ENCODE assay signal across 8 mouse cellular contexts in the genomic region with DNA sequence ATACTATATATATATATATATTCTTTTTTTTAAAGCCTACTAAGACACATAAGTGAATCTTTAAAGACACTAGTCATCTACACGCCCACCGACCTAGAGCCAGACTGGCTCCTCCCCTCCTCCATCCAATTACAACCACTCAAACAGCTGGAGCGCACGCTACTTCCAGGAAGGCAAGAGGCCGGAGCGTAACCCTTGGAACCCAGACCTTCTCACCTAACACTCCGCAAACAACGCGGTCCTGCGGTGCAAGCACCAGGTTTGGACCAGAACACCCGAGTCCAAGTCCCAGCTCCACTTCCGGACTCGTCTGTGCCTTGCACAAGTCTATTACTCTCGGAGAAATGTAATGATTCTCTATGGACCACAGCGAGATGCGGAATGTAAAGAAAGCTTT. TPM values are rescaled to one million over a fixed set of nuclear protein-coding genes. Genes with fewer than 3 reads are reported as not detected.
DNase-seq lines count a peak whose midpoint lies in the region; ATAC-seq and TF ChIP-seq lines count a peak whose summit lies in the region.

No protein-coding gene starts in this region.

- H3K4me1 ChIP-seq in forebrain, embryonic 12.5 days, result peaks cover 24% of the 10 kb centered on the region
- peaks cover 3% of the 10 kb centered on the region; the same call in 1 of the 2 replicates for H3K4me1 ChIP-seq in hindbrain, postnatal 0 days (ENCODE audit: insufficient read depth, low read length)
- peaks cover 41% of the 10 kb centered on the region for H3K4me1 ChIP-seq in liver, embryonic 12.5 days
- H3K4me1 ChIP-seq in neural tube, embryonic 13.5 days (replicated peaks), result peaks cover 44% of the 10 kb centered on the region

- peak overlapping the region; percentile 100 for H3K4me2 ChIP-seq in forebrain, embryonic 12.5 days
- peak overlapping the region; percentile 87 for H3K4me2 ChIP-seq in hindbrain, postnatal 0 days (ENCODE audit: low read depth, low read length)
- peak overlapping the region; percentile 99 for H3K4me2 ChIP-seq in liver, embryonic 12.5 days
- peak overlapping the region; percentile 84 for H3K4me2 ChIP-seq in neural tube, embryonic 13.5 days

- H3K36me3 ChIP-seq in forebrain, embryonic 12.5 days (replicated peaks), result no peaks in the 10 kb centered on the region
- H3K36me3 ChIP-seq in hindbrain, postnatal 0 days (ENCODE audit: insufficient read depth, low read length), result no peaks in the 10 kb centered on the region
- peaks cover 12% of the 10 kb centered on the region for H3K36me3 ChIP-seq in liver, embryonic 12.5 days
- H3K36me3 ChIP-seq in neural tube, embryonic 13.5 days, result no peaks in the 10 kb centered on the region

- peak; percentile 2; the same call in 1 of the 2 replicates for ATAC-seq in forebrain, embryonic 12.5 days (ENCODE audit: low FRiP score)
- ATAC-seq in hindbrain, postnatal 0 days, result peak; percentile 5; the same call in 1 of the 2 replicates
- ATAC-seq in liver, embryonic 12.5 days, result no peak
- peak; percentile 16 for ATAC-seq in neural tube, embryonic 13.5 days (ENCODE audit: low read depth)

- DNase-seq in right cerebral cortex, adult 18-20 months, result peak; percentile 17
- DNase-seq in right cerebral cortex, postnatal 14 days, result no peak
- DNase-seq in WW6 (ENCODE audit: low read depth, low spot score), result peak; percentile 34
- DNase-seq in hindbrain, postnatal 0 days (ENCODE audit: low spot score), result peak; percentile 38
- DNase-seq in ovary, postnatal 14 days (ENCODE audit: low spot score), result no peak

- H3K9me3 ChIP-seq in forebrain, embryonic 12.5 days, result no peaks in the 10 kb centered on the region
- H3K9me3 ChIP-seq in hindbrain, postnatal 0 days (ENCODE audit: low read length), result no peaks in the 10 kb centered on the region
- no peaks in the 10 kb centered on the region for H3K9me3 ChIP-seq in liver, embryonic 12.5 days (replicated peaks)
- no peaks in the 10 kb centered on the region for H3K9me3 ChIP-seq in neural tube, embryonic 13.5 days

- H3K27ac ChIP-seq in forebrain, embryonic 12.5 days, result peak overlapping the region; percentile 82
- peak overlapping the region; percentile 79 for H3K27ac ChIP-seq in hindbrain, postnatal 0 days
- H3K27ac ChIP-seq in liver, embryonic 12.5 days, result peak overlapping the region; percentile 87
- peak overlapping the region; percentile 88 for H3K27ac ChIP-seq in neural tube, embryonic 13.5 days (replicated peaks)

- H3K27me3 ChIP-seq in forebrain, embryonic 12.5 days, result peaks cover 22% of the 10 kb centered on the region
- H3K27me3 ChIP-seq in hindbrain, postnatal 0 days (ENCODE audit: insufficient read depth, low read length), result no peaks in the 10 kb centered on the region
- H3K27me3 ChIP-seq in liver, embryonic 12.5 days (replicated peaks), result peaks cover 25% of the 10 kb centered on the region
- H3K27me3 ChIP-seq in neural tube, embryonic 13.5 days, result peaks cover 17% of the 10 kb centered on the region

- peak overlapping the region; percentile 69 for H3K9ac ChIP-seq in forebrain, embryonic 12.5 days
- peak overlapping the region; percentile 64 for H3K9ac ChIP-seq in hindbrain, postnatal 0 days (replicated peaks; ENCODE audit: low read length)
- H3K9ac ChIP-seq in liver, embryonic 12.5 days, result peak overlapping the region; percentile 83
- peak overlapping the region; percentile 80 for H3K9ac ChIP-seq in neural tube, embryonic 13.5 days

- H3K4me3 ChIP-seq in forebrain, embryonic 12.5 days (replicated peaks), result peak overlapping the region; percentile 70
- peak overlapping the region; percentile 73 for H3K4me3 ChIP-seq in hindbrain, postnatal 0 days (ENCODE audit: low read length)
- H3K4me3 ChIP-seq in liver, embryonic 12.5 days, result peak overlapping the region; percentile 86
- peak overlapping the region; percentile 86 for H3K4me3 ChIP-seq in neural tube, embryonic 13.5 days

- TF ChIP-seq CTCF in hindbrain, postnatal 0 days (IDR thresholded peaks at IDR 0.05; ENCODE audit: low read depth), result no peak

- whole genome bisulfite sequencing in forebrain, embryonic 12.5 days, result under 1% methylated on average over 16 of the region's 16 CpGs
- WGBS in hindbrain, postnatal 0 days, result under 1% methylated on average over 16 of the region's 16 CpGs
- WGBS in liver, embryonic 12.5 days (ENCODE audit: insufficient replicate concordance), result under 1% methylated on average over 16 of the region's 16 CpGs
- WGBS in neural tube, embryonic 13.5 days, result under 1% methylated on average over 16 of the region's 16 CpGs

RNA-seq across cellular contexts. Expression of a gene that starts 0.5 kb away (rescaled TPM):
- 32.2 and 36.7 TPM in 2 replicates for polyA plus RNA-seq in forebrain, embryonic 12.5 days (2016; fragmentation: Nextera tagmentation; extraction: Ambion mirVana)
- total RNA-seq in hindbrain, postnatal 0 days (2014; rRNA removed), result 54.8 and 66.1 TPM in 2 replicates
- 25.9 and 28.8 TPM in 2 replicates for polyA plus RNA-seq in hindbrain, postnatal 0 days (2015; fragmentation: Nextera tagmentation; extraction: Ambion mirVana)
- polyA plus RNA-seq in liver, embryonic 12.5 days (2016; fragmentation: Nextera tagmentation; extraction: Ambion mirVana), result 18.3 and 20.9 TPM in 2 replicates
- 32.8 and 37.1 TPM in 2 replicates for polyA plus RNA-seq in neural tube, embryonic 13.5 days (2015; fragmentation: Nextera tagmentation; extraction: Ambion mirVana)

RNA-seq across cellular contexts. Expression of a gene that starts 1.1 kb away (rescaled TPM):
- 7.1 and 7.8 TPM in 2 replicates for polyA plus RNA-seq in forebrain, embryonic 12.5 days (2016; fragmentation: Nextera tagmentation; extraction: Ambion mirVana)
- 19.9 and 22.4 TPM in 2 replicates for total RNA-seq in hindbrain, postnatal 0 days (2014; rRNA removed)
- polyA plus RNA-seq in hindbrain, postnatal 0 days (2015; fragmentation: Nextera tagmentation; extraction: Ambion mirVana), result 13.4 and 14.1 TPM in 2 replicates
- polyA plus RNA-seq in liver, embryonic 12.5 days (2016; fragmentation: Nextera tagmentation; extraction: Ambion mirVana), result 5.6 and 5.7 TPM in 2 replicates
- polyA plus RNA-seq in neural tube, embryonic 13.5 days (2015; fragmentation: Nextera tagmentation; extraction: Ambion mirVana), result 14.9 and 15.6 TPM in 2 replicates

RNA-seq across cellular contexts. Expression of a gene that starts 47.1 kb away (rescaled TPM):
- 79.5 and 82.5 TPM in 2 replicates for polyA plus RNA-seq in forebrain, embryonic 12.5 days (2016; fragmentation: Nextera tagmentation; extraction: Ambion mirVana)
- total RNA-seq in hindbrain, postnatal 0 days (2014; rRNA removed), result 65.1 and 73.7 TPM in 2 replicates
- polyA plus RNA-seq in hindbrain, postnatal 0 days (2015; fragmentation: Nextera tagmentation; extraction: Ambion mirVana), result 81.9 and 89.4 TPM in 2 replicates
- 47.3 and 48.1 TPM in 2 replicates for polyA plus RNA-seq in liver, embryonic 12.5 days (2016; fragmentation: Nextera tagmentation; extraction: Ambion mirVana)
- polyA plus RNA-seq in neural tube, embryonic 13.5 days (2015; fragmentation: Nextera tagmentation; extraction: Ambion mirVana), result 75.4 and 76.1 TPM in 2 replicates

RNA-seq across cellular contexts. Expression of a gene that starts 47.2 kb away (rescaled TPM):
- 77.7 and 83.2 TPM in 2 replicates for polyA plus RNA-seq in forebrain, embryonic 12.5 days (2016; fragmentation: Nextera tagmentation; extraction: Ambion mirVana)
- total RNA-seq in hindbrain, postnatal 0 days (2014; rRNA removed), result 13.5 and 21.1 TPM in 2 replicates
- 64.8 and 69.4 TPM in 2 replicates for polyA plus RNA-seq in hindbrain, postnatal 0 days (2015; fragmentation: Nextera tagmentation; extraction: Ambion mirVana)
- polyA plus RNA-seq in liver, embryonic 12.5 days (2016; fragmentation: Nextera tagmentation; extraction: Ambion mirVana), result 72.7 and 75.0 TPM in 2 replicates
- polyA plus RNA-seq in neural tube, embryonic 13.5 days (2015; fragmentation: Nextera tagmentation; extraction: Ambion mirVana), result 64.4 and 69.4 TPM in 2 replicates

RNA-seq across cellular contexts. Expression of a gene that starts 55.4 kb away (rescaled TPM):
- polyA plus RNA-seq in forebrain, embryonic 12.5 days (2016; fragmentation: Nextera tagmentation; extraction: Ambion mirVana), result 0.28 and 0.49 TPM in 2 replicates
- 0.42 TPM in 1 of 2 replicates, not detected in the other for total RNA-seq in hindbrain, postnatal 0 days (2014; rRNA removed)
- polyA plus RNA-seq in hindbrain, postnatal 0 days (2015; fragmentation: Nextera tagmentation; extraction: Ambion mirVana), result 0.97 and 1.5 TPM in 2 replicates
- polyA plus RNA-seq in liver, embryonic 12.5 days (2016; fragmentation: Nextera tagmentation; extraction: Ambion mirVana), result 0.11 and 0.20 TPM in 2 replicates
- polyA plus RNA-seq in neural tube, embryonic 13.5 days (2015; fragmentation: Nextera tagmentation; extraction: Ambion mirVana), result 0.53 and 0.73 TPM in 2 replicates

Comparison
In these comparisons a context has a peak if more than half of its experiments do, and no peak if none do; other contexts are left out.
1. DNase-seq: peak in right cerebral cortex, adult 18-20 months (single experiment), WW6 (single experiment) and hindbrain, postnatal 0 days (single experiment); none in right cerebral cortex, postnatal 14 days (single experiment) and ovary, postnatal 14 days (single experiment).
2. Peak in every context shown above with its lines, with median percentiles within 50 percentile points of each other: H3K27ac ChIP-seq, H3K4me2 ChIP-seq, H3K4me3 ChIP-seq and H3K9ac ChIP-seq.